Mouse (Mus musculus) ES-Bruce4 (cell line): Measurements from ENCODE around the gene Dctn3.
"Not testable (repeated sequence)": the region's sequence is repeated elsewhere in the genome, so short reads cannot be mapped to it uniquely, and the experiment has no call there.

Experiments used
- CTCF ChIP-seq: IDR thresholded peaks from one replicate; pipeline ENCODE4 v1.8.1; 2011; ENCODE audit warnings: low read depth, low read length
- POLR2A ChIP-seq: IDR thresholded peaks from one replicate; pipeline ENCODE4 v1.8.1; 2011; ENCODE audit warnings: low read length; ENCODE audit not compliant: insufficient read depth

GRCm38 (mm10) chr4:41684931-41685453, 38.0 kb downstream of the Dctn3 start:
- TF ChIP-seq POLR2A, CTCF: not testable (repeated sequence)
